Mouse (Mus musculus) forebrain, embryonic 16.5 days (tissue): ENCODE measurements around the gene Kdelr1. TPM values are rescaled to one million over a fixed set of nuclear protein-coding genes. Genes with fewer than 3 reads are reported as not detected.
A peak's percentile ranks its signal among the peaks of the same experiment; 100 is the strongest.

ENCODE experiments used
- ATAC-seq: fragments of 200-750 bp; cut with Nextera tagmentation; 2 replicates; pipeline ENCODE4 v1.8.0; 2017; ENCODE audit warnings: mild to moderate bottlenecking, moderate library complexity
- H3K27ac ChIP-seq: fragments of 300-500 bp; sonication (generic); 2 replicates; pipeline ENCODE4 v1.5.1; 2014; ENCODE audit warnings: low read length, control low read depth
- H3K27me3 ChIP-seq: fragments of 300-500 bp; sonication (generic); replicated peaks from 2 replicates; pipeline ENCODE4 v1.6.1; 2014; ENCODE audit warnings: low read length; ENCODE audit not compliant: control insufficient read depth, insufficient read depth
- H3K36me3 ChIP-seq: fragments of 300-500 bp; sonication (generic); 2 replicates; pipeline ENCODE4 v1.6.1; 2014; ENCODE audit not compliant: control insufficient read depth, insufficient read depth
- H3K4me1 ChIP-seq: fragments of 300-500 bp; sonication (generic); replicated peaks from 2 replicates; pipeline ENCODE4 v1.6.1; 2014; ENCODE audit warnings: low read length; ENCODE audit not compliant: control insufficient read depth, insufficient read depth
- H3K4me2 ChIP-seq: fragments of 300-500 bp; sonication (generic); 2 replicates; pipeline ENCODE4 v1.6.1; 2014; ENCODE audit warnings: mild to moderate bottlenecking, low read length, control low read depth
- H3K4me3 ChIP-seq: fragments of 300-500 bp; sonication (generic); replicated peaks from 2 replicates; pipeline ENCODE4 v1.5.1; 2014; ENCODE audit warnings: mild to moderate bottlenecking, low read length, control low read depth
- H3K9ac ChIP-seq: fragments of 300-500 bp; sonication (generic); replicated peaks from 2 replicates; pipeline ENCODE4 v1.6.1; 2014; ENCODE audit warnings: low read depth, low read length, control low read depth
- H3K9me3 ChIP-seq: fragments of 300-500 bp; sonication (generic); 2 replicates; pipeline ENCODE4 v1.6.1; 2016; ENCODE audit warnings: low read length; ENCODE audit not compliant: control insufficient read depth
- WGBS: fragments of 180-500 bp; shearing (Covaris S2); extraction: QIAGEN DNeasy Blood & Tissue Kit; methylation state at CpG from one replicate; pipeline ENCODE4 v1.1.7; 2014; 5-methylcytosine and 5-hydroxymethylcytosine counted together
- polyA plus RNA-seq: library from polyadenylated mRNA; unstranded; fragments of >200 nt; fragmentation: Nextera tagmentation; extraction: Ambion mirVana; gene quantifications from 2 replicates; pipeline ENCODE4 v1.2.1, GENCODE M21; 2015

Kdelr1 gene
- 41.8 TPM in 2 replicates for polyA plus RNA-seq

DNA sequence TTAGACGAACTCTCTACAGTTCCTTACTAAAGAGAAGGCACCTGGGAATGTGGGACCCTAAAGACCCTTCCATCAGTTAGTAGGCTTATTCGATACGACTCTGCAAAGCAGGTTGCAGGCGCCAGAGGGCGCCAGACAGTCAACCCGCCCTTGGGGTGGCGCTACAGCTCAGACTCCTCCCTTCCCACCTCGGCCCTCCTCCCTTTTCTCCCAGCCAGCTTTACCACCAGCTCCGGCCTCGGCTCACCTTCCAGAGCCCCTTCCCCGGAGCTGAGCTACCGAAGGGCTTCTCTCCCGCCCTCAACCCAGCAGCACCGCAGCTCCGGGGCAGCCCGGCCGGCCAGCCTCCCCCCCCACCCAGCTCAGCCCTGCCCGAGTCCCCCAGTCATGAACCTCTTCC, at the start of gene Kdelr1:
Gene Kdelr1 (plus strand): TSS at position 149 of the 400 bp plus-strand sequence.
- WGBS: under 1% methylated on average over 18 of the region's 18 CpGs

DNA sequence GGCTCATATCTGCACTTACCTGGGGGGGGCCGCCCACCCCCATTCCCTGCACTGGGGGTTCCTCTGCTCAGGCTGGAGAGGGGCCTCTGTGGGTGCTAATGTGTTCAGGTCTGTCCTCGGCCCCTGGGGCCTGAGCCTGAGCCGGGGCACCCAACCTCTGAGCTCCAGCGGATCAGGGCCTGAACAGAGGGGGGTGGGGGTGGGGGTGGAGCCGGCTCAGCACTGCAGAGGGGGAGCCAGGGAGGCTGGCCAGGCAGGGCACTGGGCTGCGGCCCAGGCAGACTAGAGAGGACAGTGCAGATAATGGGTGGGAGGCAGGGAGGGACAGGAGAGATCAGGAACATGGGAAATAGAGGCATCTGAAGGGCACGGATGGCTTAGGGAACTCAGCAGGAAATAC, 48.0 kb upstream of the Kdelr1 start, which contains the start of gene Kcnj14:
Gene Kcnj14 (minus strand): TSS at position 185 of the 400 bp plus-strand sequence.
- no peak within 1 kb of the TSS for H3K9ac ChIP-seq
- no peak for ATAC-seq
- 68% methylated on average over 7 of the region's 7 CpGs for WGBS
- H3K4me1 ChIP-seq: peaks cover 2% of the 10 kb centered on the region
- no peak within 1 kb of the TSS for H3K4me2 ChIP-seq
- no peaks in the 10 kb centered on the region for H3K27me3 ChIP-seq
- no peak within 1 kb of the TSS for H3K4me3 ChIP-seq
- peaks cover 16% of the 10 kb centered on the region for H3K36me3 ChIP-seq
- H3K27ac ChIP-seq: no peak within 1 kb of the TSS
- no peaks in the 10 kb centered on the region for H3K9me3 ChIP-seq

More for the DNA sequence above, at the start of gene Kdelr1:
- H3K4me1 ChIP-seq: peaks cover 48% of the 10 kb centered on the region
- H3K27me3 ChIP-seq: peaks cover 5% of the 10 kb centered on the region; the same call in 1 of the 2 replicates
- H3K4me2 ChIP-seq: peak within 1 kb of the TSS; percentile 60
- peak within 1 kb of the TSS; percentile 82 for H3K27ac ChIP-seq
- peak within 1 kb of the TSS; percentile 96 for H3K9ac ChIP-seq
- peak; percentile 77 for ATAC-seq
- H3K4me3 ChIP-seq: peak within 1 kb of the TSS; percentile 66
- no peaks in the 10 kb centered on the region for H3K9me3 ChIP-seq
- H3K36me3 ChIP-seq: peaks cover 7% of the 10 kb centered on the region

DNA sequence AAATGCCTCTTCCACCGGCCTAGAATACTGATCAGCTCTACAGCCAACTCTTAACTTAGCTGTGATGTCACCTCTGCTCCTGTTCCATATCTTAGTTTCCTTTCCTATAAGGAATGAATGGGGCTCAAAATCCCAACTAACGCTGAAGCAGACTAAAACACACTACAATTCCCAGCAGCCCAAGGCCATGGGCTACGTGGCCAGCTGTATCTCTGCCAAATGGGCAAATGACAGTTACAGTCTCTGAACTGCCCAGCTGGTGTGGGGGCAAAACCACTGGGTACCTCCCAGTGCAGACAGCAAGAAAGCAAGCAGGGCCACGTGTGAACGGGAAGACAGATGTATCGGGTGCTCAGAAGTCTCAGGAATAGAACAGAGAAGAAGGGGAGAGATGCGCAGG, 45.9 kb upstream of the Kdelr1 start:
- no peak overlapping the region for H3K9ac ChIP-seq
- no peak overlapping the region for H3K4me2 ChIP-seq
- 88% methylated on average over 7 of the region's 7 CpGs for WGBS
- peaks cover 11% of the 10 kb centered on the region for H3K4me1 ChIP-seq
- no peak overlapping the region for H3K27ac ChIP-seq
- no peak for ATAC-seq
- no peaks in the 10 kb centered on the region for H3K9me3 ChIP-seq
- peaks cover 16% of the 10 kb centered on the region for H3K36me3 ChIP-seq
- peaks cover 2% of the 10 kb centered on the region for H3K27me3 ChIP-seq
- no peak overlapping the region for H3K4me3 ChIP-seq

DNA sequence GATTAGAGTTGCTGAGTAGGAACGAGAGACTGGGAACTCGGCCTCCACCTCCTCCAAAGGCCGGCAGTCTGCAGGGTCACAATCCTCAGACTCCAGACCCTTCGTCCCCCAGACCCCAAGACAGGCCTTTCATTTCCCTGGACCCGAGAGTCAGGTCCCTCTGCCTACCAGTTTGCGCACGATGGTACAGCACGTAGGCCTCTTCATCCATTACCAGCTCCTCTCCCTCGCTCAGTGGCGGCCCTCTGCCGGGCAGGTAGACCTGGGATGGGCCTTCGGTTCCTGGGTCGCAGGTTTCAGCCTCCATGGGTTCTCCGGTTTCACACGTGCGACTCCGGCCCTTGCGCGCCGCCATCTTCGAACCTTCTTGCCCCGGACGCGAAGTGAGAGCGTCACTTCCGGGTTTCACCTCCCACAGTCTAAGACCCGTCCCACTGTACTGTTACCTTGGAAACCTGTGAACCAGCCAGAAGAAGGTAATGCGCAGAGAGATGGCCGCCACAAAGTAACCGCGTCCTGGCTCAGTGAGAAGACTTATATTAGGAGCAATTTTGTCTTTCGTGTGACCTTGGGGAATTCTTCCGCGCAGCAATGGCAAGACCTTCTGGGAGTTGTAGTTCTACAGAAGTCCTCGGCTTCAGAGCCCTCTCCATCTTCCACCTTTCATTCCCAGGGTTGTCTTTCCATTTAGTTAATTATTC, 42.0 kb upstream of the Kdelr1 start, which contains the start of gene Grwd1:
Gene Grwd1 (minus strand): TSS at position 518 of the 701 bp plus-strand sequence.
- WGBS: under 1% methylated on average over 35 of the region's 35 CpGs
- peak within 1 kb of the TSS; percentile 63 for H3K4me2 ChIP-seq
- peak within 1 kb of the TSS; percentile 58 for H3K9ac ChIP-seq
- H3K27me3 ChIP-seq: peaks cover 42% of the 10 kb centered on the region
- no peaks in the 10 kb centered on the region for H3K9me3 ChIP-seq
- peak within 1 kb of the TSS; percentile 70 for H3K4me3 ChIP-seq
- peak within 1 kb of the TSS; percentile 88 for H3K27ac ChIP-seq
- peaks cover 24% of the 10 kb centered on the region for H3K4me1 ChIP-seq
- H3K36me3 ChIP-seq: peaks cover 9% of the 10 kb centered on the region
- peak; percentile 93 for ATAC-seq

DNA sequence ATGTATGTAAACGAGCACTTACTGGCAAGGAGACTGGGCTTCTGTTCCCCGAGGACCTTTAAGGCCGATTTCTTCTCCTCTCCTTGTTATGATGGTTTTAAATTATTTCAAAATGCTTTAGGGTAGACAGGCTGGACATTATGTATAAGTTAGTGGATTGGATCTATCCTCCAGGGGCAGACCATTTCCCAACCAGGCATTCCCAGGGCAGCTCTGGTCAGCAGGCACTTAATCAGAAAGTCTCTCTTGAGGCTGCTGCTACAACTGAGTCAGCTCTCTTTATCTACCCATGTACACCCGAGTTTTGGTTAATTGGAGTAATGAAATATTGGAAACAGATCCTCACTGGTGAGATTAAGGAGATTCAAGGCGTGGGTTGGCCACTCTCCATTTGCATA, 41.4 kb upstream of the Kdelr1 start:
- Histone ChIP-seq H3K4me2 (peak overlapping the region; percentile 63), H3K36me3 (peaks cover 6% of the 10 kb centered on the region), H3K27me3 (peaks cover 46% of the 10 kb centered on the region), H3K4me1 (peaks cover 24% of the 10 kb centered on the region), H3K4me3 (peak overlapping the region; percentile 70), H3K9ac (no peak overlapping the region; the same call in 1 of the 2 replicates), H3K9me3 (no peaks in the 10 kb centered on the region), H3K27ac (no peak overlapping the region; the same call in 1 of the 2 replicates)
- 19% methylated on average over 5 of the region's 5 CpGs for WGBS
- ATAC-seq: peak; percentile 10

DNA sequence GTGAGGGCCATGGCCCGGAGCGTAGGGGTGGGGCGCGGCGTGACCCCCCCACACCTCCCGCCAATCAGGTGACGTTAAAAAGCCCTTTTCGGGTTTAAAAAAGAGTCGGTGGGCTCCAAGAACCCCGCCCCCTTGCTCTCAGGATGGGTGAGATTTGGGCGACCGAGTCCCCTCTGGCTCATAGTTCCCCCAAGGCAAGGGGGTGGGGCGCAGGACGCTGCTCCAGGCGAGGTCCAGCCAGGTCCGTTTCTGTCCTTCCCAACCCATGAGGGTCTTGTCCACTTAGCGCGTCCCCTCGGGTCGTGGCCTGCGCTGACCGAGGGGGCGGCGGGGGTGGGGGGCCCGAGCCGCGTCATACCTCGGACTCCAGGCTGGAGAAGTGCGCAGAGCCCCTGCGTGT, 40.1 kb upstream of the Kdelr1 start:
- H3K27me3 ChIP-seq: peaks cover 52% of the 10 kb centered on the region
- H3K27ac ChIP-seq: no peak overlapping the region
- H3K4me3 ChIP-seq: peak overlapping the region; percentile 33
- 8% methylated on average over 30 of the region's 30 CpGs for WGBS
- H3K4me1 ChIP-seq: peaks cover 24% of the 10 kb centered on the region
- H3K9ac ChIP-seq: no peak overlapping the region
- no peaks in the 10 kb centered on the region for H3K9me3 ChIP-seq
- no peaks in the 10 kb centered on the region for H3K36me3 ChIP-seq
- H3K4me2 ChIP-seq: peak overlapping the region; percentile 33
- ATAC-seq: no peak

DNA sequence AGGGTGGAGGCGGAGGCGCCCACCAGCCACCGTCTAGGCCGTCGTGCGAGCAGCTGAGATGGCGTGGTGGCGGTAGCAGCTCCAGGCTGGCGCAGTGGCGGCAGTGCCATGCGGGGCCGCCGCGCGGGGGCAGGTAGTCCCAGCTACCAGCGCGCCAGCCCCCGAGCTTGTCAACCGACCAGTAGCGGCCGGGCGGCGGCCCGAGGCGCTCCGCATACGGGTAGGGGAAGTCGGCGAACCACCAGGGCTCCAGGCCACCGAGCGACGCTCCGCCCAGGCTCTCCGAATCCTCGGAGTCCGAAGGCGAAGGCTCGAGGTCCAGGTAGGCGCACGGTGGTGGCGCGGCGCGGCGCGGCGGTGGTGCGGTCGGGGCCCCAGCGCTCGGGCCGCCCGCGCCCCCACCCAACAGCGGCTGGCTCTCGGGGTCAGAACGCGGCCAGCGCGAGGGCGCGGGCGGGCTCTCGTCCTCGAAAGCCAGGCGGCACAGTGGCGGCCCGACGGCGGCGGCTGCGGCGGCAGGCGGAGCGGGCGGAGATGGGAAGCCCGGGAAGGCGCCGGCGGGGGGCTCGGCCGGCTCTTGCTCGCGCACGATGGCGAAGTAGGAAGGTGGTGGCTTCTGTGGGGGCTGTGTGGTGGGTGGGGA, 39.3 kb upstream of the Kdelr1 start:
- under 1% methylated on average over 73 of the region's 86 CpGs for WGBS
- peak overlapping the region; percentile 24; the same call in 1 of the 2 replicates for H3K9ac ChIP-seq
- no peaks in the 10 kb centered on the region for H3K36me3 ChIP-seq
- peaks cover 24% of the 10 kb centered on the region for H3K4me1 ChIP-seq
- no peaks in the 10 kb centered on the region for H3K9me3 ChIP-seq
- peaks cover 52% of the 10 kb centered on the region for H3K27me3 ChIP-seq
- peak overlapping the region; percentile 33 for H3K4me2 ChIP-seq
- no peak overlapping the region for H3K27ac ChIP-seq
- ATAC-seq: no peak
- peak overlapping the region; percentile 33 for H3K4me3 ChIP-seq

DNA sequence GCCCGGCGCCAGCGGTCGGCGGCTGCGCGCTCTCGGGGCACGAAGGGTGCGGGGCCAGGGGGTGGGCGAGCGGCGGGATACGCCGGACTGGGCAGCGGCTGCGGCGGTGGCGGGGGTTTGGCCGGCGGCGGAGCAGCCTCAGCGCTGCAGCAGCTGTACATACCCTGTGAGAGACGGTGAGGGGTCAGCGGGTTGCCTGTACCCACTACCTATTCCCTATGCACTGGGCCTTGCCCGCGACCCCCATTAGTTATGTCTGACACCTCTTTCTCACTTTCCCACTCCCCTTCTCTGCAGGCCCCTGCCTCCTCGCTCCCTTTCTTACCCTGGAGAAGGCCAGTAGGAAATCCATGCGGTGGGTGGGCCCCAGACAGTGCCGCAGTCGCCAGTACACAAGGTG, 38.6 kb upstream of the Kdelr1 start:
- Histone ChIP-seq H3K4me2 (peak overlapping the region; percentile 33), H3K27me3 (peaks cover 52% of the 10 kb centered on the region)
- 2% methylated on average over 29 of the region's 31 CpGs for WGBS

DNA sequence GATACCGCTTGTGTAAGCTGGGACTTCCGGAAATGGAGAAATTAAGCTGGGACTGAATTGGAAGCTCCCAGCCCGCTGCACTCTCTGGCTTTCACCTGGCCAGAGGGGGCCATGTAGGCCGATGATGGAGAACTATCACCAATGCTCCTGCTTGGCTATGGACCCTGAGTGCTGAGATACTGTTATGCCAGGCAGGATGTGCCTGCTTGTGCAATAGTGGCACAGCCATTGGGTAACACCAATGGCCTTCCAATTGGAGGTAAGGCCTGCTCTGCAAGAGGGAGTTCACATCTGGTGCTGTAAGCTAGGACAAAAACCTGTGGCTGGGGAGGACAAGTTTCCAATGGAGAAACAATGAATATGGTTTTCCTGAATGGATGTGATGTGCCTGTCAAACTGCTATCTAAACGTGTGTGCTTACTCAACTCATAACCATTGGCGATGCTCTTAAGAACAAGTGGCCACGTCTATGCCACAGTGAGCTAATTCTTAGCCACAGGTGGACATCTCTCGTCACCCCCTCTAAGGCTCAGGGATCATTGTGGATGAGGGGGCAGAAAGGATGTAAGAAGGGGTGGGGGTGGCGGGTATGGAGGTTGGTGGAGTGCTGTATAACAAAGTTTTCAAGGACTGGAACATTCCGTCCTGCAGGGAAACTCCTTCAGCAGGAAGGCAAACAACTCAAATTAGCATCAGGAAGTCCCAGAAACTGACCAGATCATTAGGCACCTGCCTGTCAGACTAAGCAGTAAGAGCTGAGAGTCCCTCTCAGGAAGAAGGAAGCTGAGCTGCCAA, 29.4 kb upstream of the Kdelr1 start:
- H3K9me3 ChIP-seq: no peaks in the 10 kb centered on the region
- WGBS: 88% methylated on average over 10 of the region's 10 CpGs

More for the DNA sequence above, 38.6 kb upstream of the Kdelr1 start:
- H3K36me3 ChIP-seq: no peaks in the 10 kb centered on the region
- H3K4me3 ChIP-seq: peak overlapping the region; percentile 33
- peak overlapping the region; percentile 24 for H3K9ac ChIP-seq
- H3K9me3 ChIP-seq: no peaks in the 10 kb centered on the region
- ATAC-seq: no peak
- no peak overlapping the region for H3K27ac ChIP-seq
- H3K4me1 ChIP-seq: peaks cover 24% of the 10 kb centered on the region

More for the DNA sequence above, 29.4 kb upstream of the Kdelr1 start:
- H3K36me3 ChIP-seq: no peaks in the 10 kb centered on the region
- no peak for ATAC-seq
- no peak overlapping the region for H3K4me2 ChIP-seq
- H3K4me3 ChIP-seq: no peak overlapping the region
- H3K4me1 ChIP-seq: no peaks in the 10 kb centered on the region
- no peak overlapping the region for H3K27ac ChIP-seq
- H3K9ac ChIP-seq: no peak overlapping the region
- H3K27me3 ChIP-seq: no peaks in the 10 kb centered on the region
